Mouse (Mus musculus) CH12.LX (cell line): ENCODE measurements around the gene Dnajc6. TPM values are rescaled to one million over a fixed set of nuclear protein-coding genes. Genes with fewer than 3 reads are reported as not detected.

Source experiments
- DNase-seq: peaks from one replicate; pipeline ENCODE4 v3.0.0-alpha.2; 2013; ENCODE audit errors: extremely low read depth
- H3K27ac ChIP-seq: 2 replicates; pipeline ENCODE4 v1.5.1; 2012; ENCODE audit warnings: low read depth, mild to moderate bottlenecking, control low read depth, moderate library complexity; ENCODE audit not compliant: insufficient read depth
- H3K27me3 ChIP-seq: replicated peaks from 2 replicates; pipeline ENCODE3; 2012; ENCODE audit warnings: inconsistent platforms
- H3K36me3 ChIP-seq, 2 experiments: replicated peaks in 1 of 2; 2 replicates each; pipeline versions ENCODE3 to v1.6.1; 2012; ENCODE audit warnings: inconsistent platforms in 1 of 2, low read length in 1 of 2, mild to moderate bottlenecking in 1 of 2, mixed read lengths in 1 of 2, moderate library complexity in 1 of 2; ENCODE audit not compliant: control insufficient read depth in 1 of 2, insufficient read depth in 1 of 2
- H3K4me1 ChIP-seq, 2 experiments: 2 replicates each; pipeline ENCODE4 v1.6.1; 2012; ENCODE audit warnings: inconsistent platforms in 1 of 2, moderate library complexity in 1 of 2; ENCODE audit not compliant: insufficient read depth in 2 of 2, control insufficient read depth in 1 of 2
- H3K4me2 ChIP-seq: 2 replicates; pipeline ENCODE4 v1.6.1; 2012; ENCODE audit warnings: low read depth, mild to moderate bottlenecking, control low read depth; ENCODE audit not compliant: poor library complexity, insufficient read depth, severe bottlenecking
- H3K4me3 ChIP-seq, 3 experiments: fragments of 150-350 bp in 1 of 3; sonication (generic) in 1 of 3; replicated peaks in 1 of 3; 2 replicates each; pipeline versions ENCODE3 to v1.5.1; 2011 to 2012; ENCODE audit warnings: low read depth in 2 of 3, low read length in 2 of 3, mild to moderate bottlenecking in 2 of 3, moderate library complexity in 2 of 3, control low read depth in 1 of 3, improper control_type of control experiment in 1 of 3, inconsistent platforms in 1 of 3, mixed read lengths in 1 of 3; ENCODE audit not compliant: poor library complexity in 1 of 3
- H3K79me2 ChIP-seq: replicated peaks from 2 replicates; pipeline ENCODE4 v1.6.1; 2012; ENCODE audit warnings: mild to moderate bottlenecking, moderate library complexity; ENCODE audit not compliant: control insufficient read depth, poor library complexity, insufficient read depth, severe bottlenecking; ENCODE audit errors: extremely low read depth
- H3K9ac ChIP-seq: 2 replicates; pipeline ENCODE4 v1.6.1; 2012; ENCODE audit warnings: low read depth, mild to moderate bottlenecking, control low read depth, moderate library complexity; ENCODE audit not compliant: insufficient read depth
- H3K9me3 ChIP-seq: replicated peaks from 2 replicates; pipeline ENCODE3; 2012; ENCODE audit warnings: low read length, inconsistent platforms, mixed read lengths
- BHLHE40 ChIP-seq: IDR thresholded peaks from 2 replicates; pipeline ENCODE4 v1.6.1; 2011; ENCODE audit warnings: mild to moderate bottlenecking, low read depth, low read length, improper control_type of control experiment
- CHD1 ChIP-seq: IDR thresholded peaks from 2 replicates; pipeline ENCODE4 v1.6.1; 2012; ENCODE audit warnings: low read depth, low read length, improper control_type of control experiment, inconsistent platforms
- CHD2 ChIP-seq: IDR thresholded peaks from 2 replicates; pipeline ENCODE4 v1.6.1; 2011; ENCODE audit warnings: low read length, improper control_type of control experiment
- ELF1 ChIP-seq: IDR thresholded peaks from 2 replicates; pipeline ENCODE4 v1.6.1; 2014; ENCODE audit warnings: low read depth, mild to moderate bottlenecking, inconsistent platforms, low read length, improper control_type of control experiment
- ETS1 ChIP-seq: conservative IDR thresholded peaks from 2 replicates; pipeline ENCODE4 v1.6.1; 2012; ENCODE audit warnings: low read depth, mild to moderate bottlenecking, inconsistent platforms, low read length, improper control_type of control experiment, moderate library complexity
- HCFC1 ChIP-seq: IDR thresholded peaks from 2 replicates; pipeline ENCODE4 v1.6.1; 2012; ENCODE audit warnings: low read depth, mild to moderate bottlenecking, inconsistent platforms, low read length, improper control_type of control experiment
- IRF4 ChIP-seq: IDR thresholded peaks from 2 replicates; pipeline ENCODE4 v1.6.1; 2014; ENCODE audit warnings: low read depth, mild to moderate bottlenecking, inconsistent platforms, low read length, improper control_type of control experiment
- MAX ChIP-seq: IDR thresholded peaks from 2 replicates; pipeline ENCODE4 v1.6.1; 2011; ENCODE audit warnings: low read length, improper control_type of control experiment
- MEF2A ChIP-seq: IDR thresholded peaks from 2 replicates; pipeline ENCODE4 v1.6.1; 2014; ENCODE audit warnings: low read depth, mild to moderate bottlenecking, inconsistent platforms, low read length, improper control_type of control experiment, borderline replicate concordance
- MXI1 ChIP-seq: IDR thresholded peaks from 2 replicates; pipeline ENCODE4 v1.6.1; 2011; ENCODE audit warnings: mild to moderate bottlenecking, low read depth, low read length, improper control_type of control experiment
- MYC ChIP-seq: IDR thresholded peaks from 2 replicates; pipeline ENCODE4 v1.6.1; 2011; ENCODE audit warnings: low read depth, mild to moderate bottlenecking, improper control_type of control experiment, low read length
- NRF1 ChIP-seq: IDR thresholded peaks from 2 replicates; pipeline ENCODE4 v1.6.1; 2014; ENCODE audit warnings: low read depth, mild to moderate bottlenecking, inconsistent platforms, low read length, improper control_type of control experiment, moderate library complexity
- SMC3 ChIP-seq: IDR thresholded peaks from 2 replicates; pipeline ENCODE4 v1.6.1; 2011; ENCODE audit warnings: low read depth, low read length, improper control_type of control experiment
- USF1 ChIP-seq: IDR thresholded peaks from 2 replicates; pipeline ENCODE4 v1.6.1; 2014; ENCODE audit warnings: low read depth, mild to moderate bottlenecking, inconsistent platforms, low read length, improper control_type of control experiment
- USF2 ChIP-seq: conservative IDR thresholded peaks from 2 replicates; pipeline ENCODE4 v1.6.1; 2011; ENCODE audit warnings: low read depth, low read length, improper control_type of control experiment
- ZC3H11A ChIP-seq: IDR thresholded peaks from 2 replicates; pipeline ENCODE4 v1.6.1; 2012; ENCODE audit warnings: low read depth, mild to moderate bottlenecking, inconsistent platforms, low read length, improper control_type of control experiment
- ZKSCAN1 ChIP-seq: IDR thresholded peaks from 2 replicates; pipeline ENCODE4 v1.6.1; 2012; ENCODE audit warnings: low read depth, inconsistent platforms, low read length, improper control_type of control experiment, borderline replicate concordance
- dilution Hi-C: fragments of 300-500 bp; cut with MboI; formaldehyde crosslinking; loops from 2 replicates; pipeline ENCODE4 v1.14.3; 2020; ENCODE audit warnings: low sequenced_read_pairs; ENCODE audit not compliant: extremely low pct_unique_long_range_greater_than_20kb, extremely low pct_ligation_motif_present
- in situ Hi-C: fragments of 300-500 bp; cut with MboI; formaldehyde crosslinking; loops from 3 replicates; pipeline ENCODE4 v1.14.3; 2019; ENCODE audit warnings: low sequenced_read_pairs, low pct_ligation_motif_present, low pct_unique_long_range_greater_than_20kb, mixed read lengths
- polyA plus RNA-seq: library from polyadenylated mRNA; unstranded; fragments of >175 nt; gene quantifications from 2 replicates; pipeline ENCODE4 v1.2.1, GENCODE M21; 2012; ENCODE audit warnings: low read depth; ENCODE audit not compliant: insufficient read length
- total RNA-seq, 2 experiments: library from RNA; depleted of rRNA; stranded (reverse); fragments of 300-350 nt in 1 of 2; fragments of >200 nt in 1 of 2; gene quantifications; 2 replicates each; pipeline ENCODE4 v1.2.3; 2012 to 2014

The Dnajc6 gene
- total and polyA plus RNA-seq, 3 experiments = not detected

DNA sequence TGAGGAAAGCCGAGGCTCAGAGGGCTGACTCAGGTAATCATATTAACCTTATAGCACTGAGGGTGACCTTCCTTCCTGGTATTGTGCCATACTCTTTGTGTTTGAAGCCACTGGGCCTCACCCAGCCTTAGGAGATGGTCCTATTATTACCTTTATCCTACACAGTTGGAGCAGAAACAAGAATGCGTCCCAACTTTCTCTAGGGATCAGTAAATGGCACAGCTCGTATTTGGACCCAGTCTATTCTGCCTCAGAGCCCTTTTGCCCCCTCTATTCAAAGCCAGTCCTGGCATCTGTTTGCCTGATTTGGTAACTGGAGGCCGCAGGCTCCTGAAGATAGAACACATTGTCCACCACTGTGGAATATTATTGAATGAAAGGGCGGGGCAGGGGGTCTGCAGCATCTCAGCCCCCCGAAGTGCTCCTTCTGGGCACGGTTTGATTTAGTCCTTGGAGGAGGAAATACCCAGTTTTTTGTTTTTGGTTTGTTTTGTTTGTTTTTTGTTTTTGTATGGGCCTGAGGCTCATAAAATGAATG is 8.1 kb downstream of the Dnajc6 start:
- in situ Hi-C loops = no loop called here
- Histone ChIP-seq H3K27me3 (no peaks in the 10 kb centered on the region), H3K9ac (no peak overlapping the region), H3K4me3 (no peak overlapping the region), H3K79me2 (no peaks in the 10 kb centered on the region), H3K9me3 (no peaks in the 10 kb centered on the region), H3K4me1 (no peaks in the 10 kb centered on the region), H3K36me3 (no peaks in the 10 kb centered on the region), H3K4me2 (no peak overlapping the region), H3K27ac (no peak overlapping the region)
- dilution Hi-C loops = no loop called here
- TF ChIP-seq MXI1 = no peak
- no peak for DNase-seq

DNA sequence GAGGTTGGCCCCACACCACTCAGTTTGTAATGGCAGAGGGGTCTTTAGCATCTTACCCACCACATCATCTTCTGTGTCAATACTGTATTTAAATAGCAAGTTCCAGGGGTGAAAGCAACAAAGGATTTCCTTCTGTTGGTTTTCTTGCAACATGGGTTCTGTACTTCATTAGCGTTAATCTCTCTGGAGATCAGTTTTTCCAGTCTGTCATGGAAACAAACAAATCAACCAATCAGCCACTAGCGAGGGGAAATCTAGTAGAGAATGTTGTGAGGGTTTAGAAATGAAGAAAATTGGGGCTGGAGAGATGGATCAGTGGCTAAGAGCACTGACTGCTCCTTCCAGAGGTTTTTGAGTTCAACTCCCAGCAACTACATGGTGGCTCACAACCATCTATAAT is 9.5 kb downstream of the Dnajc6 start:
- H3K79me2 ChIP-seq = no peaks in the 10 kb centered on the region
- H3K36me3 ChIP-seq = no peaks in the 10 kb centered on the region
- H3K9ac ChIP-seq = no peak overlapping the region
- no peaks in the 10 kb centered on the region for H3K4me1 ChIP-seq
- TF ChIP-seq MAX (no peak), USF2 (no peak), CHD2 (no peak), USF1 (no peak), ELF1 (no peak), ZC3H11A (no peak), ZKSCAN1 (no peak), MEF2A (no peak), MYC (no peak), IRF4 (no peak), SMC3 (no peak), CHD1 (no peak), HCFC1 (no peak), MXI1 (no peak), ETS1 (no peak), NRF1 (no peak), BHLHE40 (no peak)
- no peak overlapping the region for H3K4me3 ChIP-seq
- no peaks in the 10 kb centered on the region for H3K9me3 ChIP-seq
- dilution Hi-C loops = no loop called here
- DNase-seq = peak; percentile 10
- in situ Hi-C loops = no loop called here
- H3K4me2 ChIP-seq = no peak overlapping the region
- H3K27me3 ChIP-seq = no peaks in the 10 kb centered on the region
- no peak overlapping the region for H3K27ac ChIP-seq
